Mouse (Mus musculus): ENCODE results near the gene Psmd13. TPM values are rescaled to one million over a fixed set of nuclear protein-coding genes. Genes with fewer than 3 reads are reported as not detected.

Psmd13 gene
- polyA plus RNA-seq, 1 experiment from 2014 or later, result 282 TPM

DNA sequence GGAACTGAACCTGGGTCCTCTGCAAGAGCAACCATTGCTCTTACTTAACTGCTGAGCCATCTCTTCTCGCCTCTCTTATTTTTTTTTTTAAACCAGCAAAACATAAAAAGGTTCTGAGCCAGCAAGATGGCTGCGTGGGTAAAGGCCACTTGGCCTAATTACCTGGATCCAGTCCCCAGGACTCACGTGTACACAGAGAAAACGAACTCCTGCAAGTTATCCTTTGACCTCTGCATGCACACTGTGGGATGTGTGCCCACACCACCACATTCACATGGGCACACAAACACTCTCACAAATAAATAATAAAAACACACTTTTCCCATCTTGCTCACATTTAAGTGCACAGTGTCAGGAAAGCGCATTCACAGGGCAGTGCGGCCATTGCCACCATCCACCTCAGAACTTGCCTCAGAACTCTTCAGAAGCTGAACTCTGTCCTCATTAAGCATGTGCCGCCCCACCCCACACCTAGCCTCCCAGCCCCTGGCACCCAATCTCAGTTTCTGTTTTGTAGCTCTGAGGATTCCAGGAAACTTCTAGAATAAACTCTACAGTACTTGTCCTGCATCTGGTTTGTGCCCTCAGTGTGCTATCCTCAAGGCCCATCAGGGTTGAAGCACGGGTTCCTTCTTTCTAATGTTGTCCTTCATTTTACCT is 32.4 kb downstream of the Psmd13 start:
- no peak overlapping the region for H3K4me2 ChIP-seq (replicated peaks)
- no peak overlapping the region for H3K27ac ChIP-seq
- no peaks in the 10 kb centered on the region for H3K4me1 ChIP-seq
- H3K9me3 ChIP-seq (replicated peaks), result no peaks in the 10 kb centered on the region
- H3K9ac ChIP-seq, result no peak overlapping the region
- H3K4me3 ChIP-seq, result no peak overlapping the region
- H3K27me3 ChIP-seq, result peaks cover 15% of the 10 kb centered on the region
- ATAC-seq (ENCODE audit: low FRiP score), result no peak
- H3K36me3 ChIP-seq, result no peaks in the 10 kb centered on the region
- WGBS, result 84% methylated on average over 8 of the region's 8 CpGs

DNA sequence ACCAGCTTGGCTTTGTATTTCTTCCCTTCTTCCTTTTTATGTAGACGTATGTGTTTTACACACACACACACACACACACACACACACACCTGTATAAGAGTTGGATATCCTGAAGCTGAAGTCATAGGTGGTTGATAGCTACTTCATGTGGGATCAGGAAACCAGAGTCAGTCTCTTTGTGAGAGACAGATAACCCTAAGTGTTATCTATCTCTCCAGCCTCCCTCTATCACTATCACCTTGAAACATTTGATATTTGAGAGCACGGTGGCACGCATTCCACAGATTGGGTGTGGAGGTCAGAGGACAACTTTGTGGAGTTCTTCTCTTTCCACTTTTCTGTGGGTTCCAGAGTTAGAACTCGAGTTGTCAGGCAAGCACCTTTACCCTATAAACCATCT is 38.1 kb downstream of the Psmd13 start:
- peaks cover 73% of the 10 kb centered on the region for H3K27me3 ChIP-seq
- WGBS, result 76% methylated on average over 4 of the region's 4 CpGs
- H3K4me1 ChIP-seq, result peaks cover 17% of the 10 kb centered on the region
- no peak overlapping the region for H3K4me3 ChIP-seq
- no peak overlapping the region for H3K9ac ChIP-seq
- H3K27ac ChIP-seq, result no peak overlapping the region
- H3K36me3 ChIP-seq, result no peaks in the 10 kb centered on the region
- H3K9me3 ChIP-seq (replicated peaks), result no peaks in the 10 kb centered on the region
- no peak overlapping the region for H3K4me2 ChIP-seq (replicated peaks)
- no peak for ATAC-seq (ENCODE audit: low FRiP score)

DNA sequence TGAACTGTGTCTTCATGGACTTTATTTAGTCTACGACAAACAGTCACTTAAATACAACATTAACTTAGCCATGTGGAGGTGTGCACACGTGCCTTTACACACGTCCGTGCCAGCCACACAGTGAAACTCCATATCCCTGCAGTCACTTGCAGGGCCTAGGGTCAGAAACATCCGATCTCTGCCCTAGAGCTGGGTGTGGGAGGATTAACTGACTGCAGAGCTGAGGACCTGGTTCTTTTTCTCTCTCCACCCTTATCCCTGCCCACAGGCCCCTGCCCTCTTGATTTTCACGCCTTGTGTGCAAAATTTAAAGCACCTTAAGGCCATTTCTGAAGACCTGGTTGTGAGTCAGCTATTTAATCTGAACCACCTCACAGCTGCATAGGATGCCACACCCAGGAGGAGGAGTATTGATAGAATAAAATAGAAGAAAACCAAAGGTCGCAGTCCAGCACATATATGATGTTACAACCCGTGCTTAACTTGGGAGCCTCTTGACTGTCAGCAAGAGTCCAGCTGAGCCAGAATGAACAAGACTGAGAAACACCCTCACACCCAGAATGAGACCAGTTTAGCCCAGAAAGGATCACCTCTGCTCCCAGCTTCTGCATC is 38.8 kb downstream of the Psmd13 start, which contains the start of gene Nlrp6:
TSS of gene Nlrp6 (plus strand) at position 485 of the 612 bp plus-strand sequence.
- Histone ChIP-seq H3K4me1 (peaks cover 17% of the 10 kb centered on the region), H3K27ac (no peak within 1 kb of the TSS), H3K4me2 (replicated peaks) (peak within 1 kb of the TSS; percentile 87; the same call in 1 of the 2 replicates), H3K4me3 (no peak within 1 kb of the TSS), H3K27me3 (peaks cover 78% of the 10 kb centered on the region), H3K36me3 (no peaks in the 10 kb centered on the region), H3K9me3 (replicated peaks) (no peaks in the 10 kb centered on the region), H3K9ac (no peak within 1 kb of the TSS)
- no peak for ATAC-seq (ENCODE audit: low FRiP score)
- WGBS, result 80% methylated on average over 8 of the region's 8 CpGs

DNA sequence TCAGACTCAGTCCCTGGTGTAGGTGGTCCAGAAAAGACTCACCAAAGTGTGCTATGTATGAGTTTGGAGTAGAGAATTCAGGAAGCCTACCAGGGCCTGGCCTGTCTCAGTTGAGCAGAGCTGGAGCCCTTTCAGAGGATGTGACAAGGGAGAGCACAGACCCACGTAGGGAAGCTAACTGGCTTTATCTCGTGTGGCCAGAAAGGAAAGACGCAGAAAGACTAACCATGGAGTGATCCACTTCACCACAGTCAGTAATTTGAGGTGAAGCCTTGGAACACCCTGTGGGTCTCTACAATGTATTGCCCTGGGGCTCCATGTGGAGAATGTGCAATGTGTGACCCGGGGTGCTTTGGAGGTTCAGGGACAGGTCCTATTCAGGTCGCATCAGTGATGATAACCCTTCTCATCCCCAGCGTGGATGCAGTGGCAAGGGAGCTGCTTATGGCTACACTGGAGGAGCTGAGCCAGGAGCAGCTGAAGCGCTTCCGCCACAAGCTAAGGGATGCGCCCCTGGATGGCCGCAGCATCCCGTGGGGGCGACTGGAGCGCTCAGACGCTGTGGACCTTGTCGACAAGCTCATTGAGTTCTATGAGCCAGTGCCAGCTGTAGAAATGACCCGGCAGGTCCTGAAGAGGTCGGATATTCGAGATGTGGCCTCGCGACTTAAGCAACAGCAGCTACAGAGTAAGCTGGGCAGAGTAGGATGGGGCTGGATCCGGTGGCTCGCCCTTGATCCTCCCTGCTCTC is 39.6 kb downstream of the Psmd13 start:
- H3K27me3 ChIP-seq, result peaks cover 82% of the 10 kb centered on the region
- H3K4me3 ChIP-seq, result no peak overlapping the region
- H3K9ac ChIP-seq, result no peak overlapping the region
- no peaks in the 10 kb centered on the region for H3K36me3 ChIP-seq
- no peak overlapping the region for H3K27ac ChIP-seq
- no peak for ATAC-seq (ENCODE audit: low FRiP score)
- H3K4me2 ChIP-seq (replicated peaks), result peak overlapping the region; percentile 87; the same call in 1 of the 2 replicates
- H3K9me3 ChIP-seq (replicated peaks), result no peaks in the 10 kb centered on the region
- peaks cover 17% of the 10 kb centered on the region for H3K4me1 ChIP-seq
- WGBS, result 27% methylated on average over 22 of the region's 22 CpGs

DNA sequence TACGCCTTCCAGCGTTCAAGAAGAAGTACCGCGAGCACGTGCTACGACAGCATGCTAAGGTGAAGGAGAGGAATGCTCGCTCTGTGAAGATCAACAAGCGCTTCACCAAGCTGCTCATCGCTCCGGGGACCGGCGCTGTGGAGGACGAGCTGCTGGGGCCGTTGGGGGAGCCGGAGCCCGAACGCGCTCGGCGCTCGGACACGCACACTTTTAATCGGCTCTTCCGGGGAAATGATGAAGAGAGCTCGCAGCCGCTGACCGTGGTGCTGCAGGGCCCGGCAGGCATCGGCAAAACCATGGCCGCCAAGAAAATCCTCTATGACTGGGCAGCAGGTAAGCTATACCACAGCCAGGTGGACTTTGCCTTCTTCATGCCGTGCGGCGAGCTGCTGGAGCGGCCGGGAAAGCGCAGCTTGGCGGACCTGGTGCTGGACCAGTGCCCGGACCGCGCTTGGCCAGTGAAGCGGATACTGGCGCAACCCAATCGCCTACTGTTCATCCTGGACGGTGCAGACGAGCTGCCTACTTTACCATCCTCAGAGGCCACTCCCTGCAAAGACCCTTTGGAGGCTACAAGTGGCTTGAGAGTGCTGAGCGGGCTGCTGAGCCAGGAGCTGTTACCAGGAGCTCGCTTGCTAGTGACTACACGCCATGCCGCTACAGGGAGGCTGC is 40.8 kb downstream of the Psmd13 start:
- Histone ChIP-seq H3K27ac (no peak overlapping the region), H3K4me1 (peaks cover 17% of the 10 kb centered on the region), H3K27me3 (peaks cover 83% of the 10 kb centered on the region), H3K4me2 (replicated peaks) (peak overlapping the region; percentile 87), H3K9me3 (replicated peaks) (no peaks in the 10 kb centered on the region), H3K9ac (peak overlapping the region; percentile 44), H3K36me3 (no peaks in the 10 kb centered on the region), H3K4me3 (peak overlapping the region; percentile 37)
- ATAC-seq (ENCODE audit: low FRiP score), result no peak
- whole genome bisulfite sequencing, result under 1% methylated on average over 49 of the region's 49 CpGs

DNA sequence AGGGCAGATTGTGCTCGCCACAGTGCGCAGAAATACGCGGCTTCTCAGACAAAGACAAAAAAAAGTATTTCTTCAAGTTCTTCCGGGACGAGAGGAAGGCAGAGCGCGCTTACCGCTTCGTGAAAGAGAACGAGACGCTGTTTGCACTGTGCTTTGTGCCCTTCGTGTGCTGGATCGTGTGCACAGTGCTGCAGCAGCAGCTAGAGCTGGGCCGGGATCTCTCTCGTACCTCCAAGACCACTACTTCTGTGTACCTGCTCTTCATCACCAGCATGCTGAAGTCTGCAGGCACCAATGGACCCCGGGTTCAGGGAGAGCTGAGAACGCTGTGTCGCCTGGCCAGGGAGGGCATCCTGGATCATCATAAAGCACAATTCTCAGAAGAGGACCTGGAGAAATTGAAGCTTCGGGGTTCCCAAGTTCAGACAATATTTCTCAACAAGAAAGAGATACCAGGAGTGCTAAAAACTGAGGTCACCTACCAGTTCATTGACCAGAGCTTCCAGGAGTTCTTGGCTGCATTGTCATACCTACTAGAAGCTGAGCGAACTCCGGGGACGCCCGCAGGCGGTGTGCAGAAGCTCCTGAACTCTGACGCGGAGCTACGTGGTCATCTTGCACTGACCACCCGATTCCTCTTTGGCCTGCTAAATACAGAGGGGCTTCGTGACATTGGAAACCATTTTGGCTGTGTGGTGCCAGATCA is 41.5 kb downstream of the Psmd13 start:
- Histone ChIP-seq H3K4me2 (replicated peaks) (peak overlapping the region; percentile 87), H3K4me3 (peak overlapping the region; percentile 37), H3K9me3 (replicated peaks) (no peaks in the 10 kb centered on the region), H3K9ac (peak overlapping the region; percentile 44), H3K27ac (no peak overlapping the region), H3K4me1 (peaks cover 17% of the 10 kb centered on the region), H3K27me3 (peaks cover 76% of the 10 kb centered on the region), H3K36me3 (no peaks in the 10 kb centered on the region)
- no peak for ATAC-seq (ENCODE audit: low FRiP score)
- 19% methylated on average over 30 of the region's 30 CpGs for WGBS

DNA sequence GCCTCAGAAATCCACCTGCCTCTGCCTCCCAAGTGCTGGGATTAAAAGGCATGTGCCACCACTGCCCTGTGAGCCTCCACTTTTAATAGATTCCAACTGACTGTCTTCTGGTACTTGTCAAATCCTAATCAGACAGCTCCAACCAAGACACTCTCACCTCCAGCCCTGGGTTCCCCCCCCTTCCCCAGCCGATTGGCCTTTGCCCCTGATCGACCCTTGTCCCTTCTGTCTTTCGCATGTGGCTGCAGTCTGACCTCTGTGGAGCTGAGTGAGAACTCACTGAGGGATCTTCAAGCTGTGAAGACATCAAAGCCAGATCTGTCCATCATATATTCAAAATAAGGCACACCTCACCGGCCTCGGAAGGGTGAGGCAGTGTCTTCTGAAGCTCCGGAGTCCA is 45.4 kb downstream of the Psmd13 start:
- Histone ChIP-seq H3K4me3 (no peak overlapping the region), H3K4me1 (peaks cover 13% of the 10 kb centered on the region), H3K36me3 (no peaks in the 10 kb centered on the region), H3K27me3 (peaks cover 41% of the 10 kb centered on the region), H3K27ac (no peak overlapping the region), H3K9me3 (replicated peaks) (no peaks in the 10 kb centered on the region), H3K9ac (no peak overlapping the region), H3K4me2 (replicated peaks) (no peak overlapping the region)
- ATAC-seq (ENCODE audit: low FRiP score), result no peak
- 79% methylated on average over 6 of the region's 6 CpGs for WGBS

DNA sequence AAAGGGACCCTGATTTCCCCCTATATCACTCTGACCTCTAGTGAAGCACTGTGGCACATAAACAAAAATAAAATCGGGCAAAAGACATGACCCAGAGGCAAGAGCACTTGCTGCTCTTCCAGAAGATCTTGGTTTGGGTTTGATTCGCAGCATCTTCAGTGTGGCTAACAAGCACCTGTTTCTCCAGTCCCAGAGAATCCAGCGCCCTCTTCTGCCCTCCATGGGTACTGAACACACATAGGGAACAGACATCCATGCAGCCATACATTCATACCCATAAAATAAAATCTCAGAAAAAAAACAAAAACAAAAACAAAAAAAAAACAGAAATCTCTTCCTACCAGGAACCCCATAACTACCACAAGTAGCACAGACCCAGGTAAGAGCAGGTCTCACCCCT is 56.7 kb downstream of the Psmd13 start:
- peaks cover 20% of the 10 kb centered on the region for H3K4me1 ChIP-seq
- H3K27ac ChIP-seq, result no peak overlapping the region
- no peaks in the 10 kb centered on the region for H3K9me3 ChIP-seq (replicated peaks)
- WGBS, result 43% methylated on average over 3 of the region's 3 CpGs
- H3K27me3 ChIP-seq, result peaks cover 3% of the 10 kb centered on the region; the same call in 1 of the 2 replicates
- no peaks in the 10 kb centered on the region for H3K36me3 ChIP-seq
- no peak overlapping the region for H3K4me3 ChIP-seq
- H3K4me2 ChIP-seq (replicated peaks), result no peak overlapping the region
- no peak overlapping the region for H3K9ac ChIP-seq
- no peak for ATAC-seq (ENCODE audit: low FRiP score)

DNA sequence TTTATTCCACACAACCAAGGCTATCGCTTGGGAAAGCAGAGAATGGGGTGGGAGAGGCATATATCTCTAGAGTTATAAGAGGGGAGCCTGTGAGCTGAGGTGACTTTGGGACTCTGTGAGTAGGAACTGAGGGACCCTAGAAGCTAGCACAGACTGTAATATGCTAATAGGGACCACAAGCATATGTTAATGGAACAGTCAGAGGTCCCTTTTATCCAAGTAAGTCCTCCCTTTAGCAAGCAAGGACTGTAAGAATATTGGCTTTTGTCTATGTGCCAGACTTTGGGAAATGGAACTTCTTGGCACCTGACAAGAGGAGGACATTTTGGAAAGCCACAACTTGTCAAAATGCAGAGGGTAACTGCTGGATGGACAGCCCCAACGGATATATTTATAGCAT is 57.1 kb downstream of the Psmd13 start:
- no peak overlapping the region for H3K4me2 ChIP-seq (replicated peaks)
- ATAC-seq (ENCODE audit: low FRiP score), result no peak

DNA sequence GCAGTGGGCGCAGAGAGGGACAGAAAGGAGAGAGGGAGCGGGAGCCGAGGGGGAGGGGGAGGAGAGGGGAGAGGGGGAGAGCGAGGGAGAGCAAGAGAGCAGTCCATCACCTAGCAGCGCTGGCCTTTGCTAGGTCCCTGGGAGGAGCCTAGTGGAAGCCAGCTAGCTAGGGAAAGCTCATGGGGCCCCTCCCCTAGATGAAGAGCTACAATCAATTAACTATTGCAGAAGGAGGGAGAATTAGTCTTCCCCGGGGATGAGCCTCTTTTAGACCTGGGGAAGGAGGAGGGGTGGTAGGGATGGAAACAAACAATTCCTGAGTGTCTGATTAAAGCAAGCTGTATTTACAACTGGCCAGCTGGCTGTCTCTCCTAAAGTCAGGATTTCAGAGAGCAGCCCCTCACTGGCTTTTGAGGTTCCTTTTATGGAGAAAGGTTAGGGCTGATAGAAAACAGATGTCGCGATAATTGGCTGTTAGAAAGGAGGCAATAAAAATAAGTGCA is 58.0 kb downstream of the Psmd13 start:
- no peak overlapping the region for H3K27ac ChIP-seq
- no peak overlapping the region for H3K9ac ChIP-seq
- WGBS, result 16% methylated on average over 8 of the region's 8 CpGs
- no peak overlapping the region for H3K4me3 ChIP-seq
- no peak for ATAC-seq (ENCODE audit: low FRiP score)
- no peaks in the 10 kb centered on the region; the same call in 1 of the 2 replicates for H3K36me3 ChIP-seq
- H3K4me2 ChIP-seq (replicated peaks), result peak overlapping the region; percentile 9; the same call in 1 of the 2 replicates
- H3K27me3 ChIP-seq, result peaks cover 3% of the 10 kb centered on the region; the same call in 1 of the 2 replicates
- H3K4me1 ChIP-seq, result peaks cover 20% of the 10 kb centered on the region
- no peaks in the 10 kb centered on the region for H3K9me3 ChIP-seq (replicated peaks)

More for the DNA sequence above, 57.1 kb downstream of the Psmd13 start:
- Histone ChIP-seq H3K27ac (no peak overlapping the region), H3K27me3 (peaks cover 3% of the 10 kb centered on the region; the same call in 1 of the 2 replicates), H3K9ac (no peak overlapping the region), H3K36me3 (no peaks in the 10 kb centered on the region), H3K4me1 (peaks cover 20% of the 10 kb centered on the region), H3K9me3 (replicated peaks) (no peaks in the 10 kb centered on the region), H3K4me3 (no peak overlapping the region)
- WGBS, result 35% methylated on average over 2 of the region's 2 CpGs

DNA sequence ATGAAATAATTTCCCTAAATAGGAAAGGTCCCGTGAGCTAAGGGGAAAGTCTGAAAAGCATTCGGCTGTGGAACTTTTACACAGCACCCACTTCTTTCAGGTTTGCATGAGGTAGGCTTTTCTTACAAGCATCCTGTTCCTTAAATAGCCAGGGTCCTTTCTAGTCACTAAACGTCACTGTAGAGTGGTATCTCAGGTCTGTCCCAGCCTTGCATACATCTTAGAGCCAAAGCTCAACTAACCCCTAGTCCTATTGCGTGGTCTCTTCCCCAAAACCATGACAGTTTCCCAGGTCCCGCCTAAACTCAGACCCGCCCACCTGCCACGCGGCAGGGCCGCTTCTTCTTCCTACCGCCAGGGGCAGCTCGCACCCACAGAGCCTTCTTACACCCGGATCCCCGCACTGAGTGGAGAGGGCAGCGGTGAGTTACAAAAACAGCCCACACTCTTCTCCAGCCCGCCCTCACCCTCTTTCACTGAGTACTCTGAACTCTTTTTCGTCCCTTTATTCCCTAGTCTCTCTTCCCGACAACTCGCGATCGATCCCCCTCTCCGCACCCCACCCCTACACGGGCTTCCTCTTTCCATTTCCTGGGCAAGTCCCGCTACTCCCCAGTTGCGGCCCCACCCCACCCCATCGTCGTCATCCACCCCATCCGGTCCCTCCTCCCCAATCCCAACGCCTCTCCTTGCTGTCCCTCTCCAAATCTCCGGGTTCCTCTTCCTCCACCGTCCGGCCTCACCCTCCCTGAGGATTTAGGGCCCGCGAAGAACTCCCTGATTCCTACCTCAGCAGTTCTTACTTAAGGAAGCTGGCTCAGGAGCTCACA is 59.7 kb downstream of the Psmd13 start, which contains the start of gene Pgghg:
TSS of gene Pgghg (plus strand) at position 170 of the 830 bp plus-strand sequence.
- no peaks in the 10 kb centered on the region; the same call in 1 of the 2 replicates for H3K36me3 ChIP-seq
- H3K4me1 ChIP-seq, result peaks cover 20% of the 10 kb centered on the region
- peaks cover 3% of the 10 kb centered on the region; the same call in 1 of the 2 replicates for H3K27me3 ChIP-seq
- peak within 1 kb of the TSS; percentile 65 for H3K9ac ChIP-seq
- ATAC-seq (ENCODE audit: low FRiP score), result peak; percentile 85
- WGBS, result 4% methylated on average over 33 of the region's 33 CpGs
- H3K4me3 ChIP-seq, result peak within 1 kb of the TSS; percentile 39
- H3K27ac ChIP-seq, result peak within 1 kb of the TSS; percentile 18; the same call in 1 of the 2 replicates
- no peaks in the 10 kb centered on the region for H3K9me3 ChIP-seq (replicated peaks)
- peak within 1 kb of the TSS; percentile 59 for H3K4me2 ChIP-seq (replicated peaks)
